Mouse (Mus musculus) frontal cortex, adult 2 months (tissue): ENCODE data around the gene Akt1s1. TPM values are rescaled to one million over a fixed set of nuclear protein-coding genes. Genes with fewer than 3 reads are reported as not detected.

ENCODE experiments used
- DNase-seq, 2 experiments: peaks; one replicate each; pipeline ENCODE4 v3.0.0; 2022; ENCODE audit warnings: low spot score in 1 of 2; ENCODE audit errors: extremely low spot score in 1 of 2
- polyA plus RNA-seq: library from polyadenylated mRNA; depleted of rRNA; stranded (reverse); fragments of >200 nt; gene quantifications from 2 replicates; pipeline ENCODE4 v1.2.3, GENCODE M21; 2012; rRNA removed

Akt1s1 gene
- polyA plus RNA-seq: 87.0 and 108 TPM in 2 replicates

- DNase-seq: peak; percentile 100
Measured at GRCm38 (mm10) chr7:44848561-44849415, at the start of gene Akt1s1, which contains the start of gene Tbc1d17. Akt1s1 (plus strand) TSS chr7:44848991. Tbc1d17 (minus strand) TSS chr7:44849079.

- DNase-seq: no peak
Measured at GRCm38 (mm10) chr7:44808927-44809326, 39.9 kb upstream of the Akt1s1 start.

GRCm38 (mm10) chr7:44809466-44809865 is 39.3 kb upstream of the Akt1s1 start:
- DNase-seq: no peak

GRCm38 (mm10) chr7:44810365-44810764 is 38.4 kb upstream of the Akt1s1 start:
- no peak for DNase-seq

GRCm38 (mm10) chr7:44810819-44811557 is 37.8 kb upstream of the Akt1s1 start:
- no peak for DNase-seq

- DNase-seq: no peak
Measured at GRCm38 (mm10) chr7:44812651-44813325, 36.0 kb upstream of the Akt1s1 start.

- no peak for DNase-seq
Measured at GRCm38 (mm10) chr7:44813985-44814384, 34.8 kb upstream of the Akt1s1 start.

- no peak for DNase-seq
Measured at GRCm38 (mm10) chr7:44814423-44814822, 34.4 kb upstream of the Akt1s1 start.

GRCm38 (mm10) chr7:44814952-44815553 is 33.7 kb upstream of the Akt1s1 start:
- no peak for DNase-seq

- peak; percentile 97 to 99 for DNase-seq
Measured at GRCm38 (mm10) chr7:44815721-44816469, 32.9 kb upstream of the Akt1s1 start, which contains the start of the genes Nup62 and Il4i1. Nup62 (plus strand) TSS chr7:44816088. Il4i1 (plus strand) TSS chr7:44816387.

- DNase-seq: peak in 1 of 2 experiments; percentile 48
Measured at GRCm38 (mm10) chr7:44816470-44817021, 32.2 kb upstream of the Akt1s1 start, which contains the start of gene Atf5. Atf5 (minus strand) TSS chr7:44816658.

GRCm38 (mm10) chr7:44817441-44817840 is 31.4 kb upstream of the Akt1s1 start:
- DNase-seq: no peak

- peak in 1 of 2 experiments; percentile 45 for DNase-seq
Measured at GRCm38 (mm10) chr7:44818164-44818563, 30.6 kb upstream of the Akt1s1 start.

GRCm38 (mm10) chr7:44818751-44819235 is 30.0 kb upstream of the Akt1s1 start:
- no peak for DNase-seq

- no peak for DNase-seq
Measured at GRCm38 (mm10) chr7:44819391-44819790, 29.4 kb upstream of the Akt1s1 start.

GRCm38 (mm10) chr7:44819863-44820262 is 28.9 kb upstream of the Akt1s1 start:
- no peak for DNase-seq

GRCm38 (mm10) chr7:44820525-44820924 is 28.3 kb upstream of the Akt1s1 start:
- no peak for DNase-seq

- DNase-seq: peak in 1 of 2 experiments; percentile 0
Measured at GRCm38 (mm10) chr7:44821666-44822448, 26.9 kb upstream of the Akt1s1 start.
